Mouse (Mus musculus) ovary, adult 10 weeks (tissue): ENCODE results near the gene Fam19a5. TPM values are rescaled to one million over a fixed set of nuclear protein-coding genes. Genes with fewer than 3 reads are reported as not detected.

ENCODE experiments used
- polyA plus RNA-seq: library from polyadenylated mRNA; stranded (reverse); fragments of 350-450 nt; fragmentation: Illumina TruSeq; extraction: RNeasy Lipid Tissue Mini Kit (QIAGEN cat#74804); gene quantifications from one replicate; pipeline ENCODE4 v1.2.3, GENCODE M21; 2014

Fam19a5 gene
- polyA plus RNA-seq: 8.0 TPM

DNA sequence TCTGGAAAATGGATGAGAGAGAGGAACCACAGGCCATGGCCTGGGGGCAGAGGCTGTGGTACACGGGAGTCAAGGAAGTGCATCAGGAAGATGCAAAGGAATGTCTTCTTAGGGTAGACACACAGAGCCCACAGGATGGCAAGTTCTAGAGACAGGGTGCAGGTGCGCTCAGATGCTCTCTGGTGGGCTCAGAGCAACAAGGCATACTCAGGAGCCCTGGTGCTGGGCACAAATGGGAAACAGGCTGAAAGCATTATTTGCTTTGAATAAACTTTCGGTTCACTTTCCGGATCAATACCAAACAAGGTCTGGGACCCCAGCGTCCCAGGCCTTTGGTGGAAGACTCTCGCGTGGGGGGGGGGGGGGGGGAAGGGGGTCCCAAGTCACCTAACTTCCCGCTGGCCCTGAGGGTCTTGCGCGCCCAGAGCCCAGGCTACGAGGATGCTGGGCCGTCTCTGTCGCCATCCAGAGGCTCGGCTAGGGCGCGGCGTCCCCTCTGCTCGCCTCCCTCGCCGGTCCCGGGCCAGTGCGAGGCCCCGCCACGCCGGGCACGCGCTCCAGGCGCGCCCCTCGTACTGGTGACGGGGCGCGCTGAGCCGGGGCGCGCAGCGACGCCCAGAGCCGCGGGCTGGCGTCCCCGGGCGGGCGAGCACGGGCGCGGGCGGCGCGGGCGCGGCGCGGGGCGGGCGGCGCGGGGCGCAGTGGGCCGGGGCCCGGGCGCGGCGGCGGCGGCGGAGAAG is at the start of gene Fam19a5:
Fam19a5 (plus strand) TSS at position 701 of the 740 bp plus-strand sequence.

